ENCODE assay signal across 19 mouse cellular contexts in the genomic region with DNA sequence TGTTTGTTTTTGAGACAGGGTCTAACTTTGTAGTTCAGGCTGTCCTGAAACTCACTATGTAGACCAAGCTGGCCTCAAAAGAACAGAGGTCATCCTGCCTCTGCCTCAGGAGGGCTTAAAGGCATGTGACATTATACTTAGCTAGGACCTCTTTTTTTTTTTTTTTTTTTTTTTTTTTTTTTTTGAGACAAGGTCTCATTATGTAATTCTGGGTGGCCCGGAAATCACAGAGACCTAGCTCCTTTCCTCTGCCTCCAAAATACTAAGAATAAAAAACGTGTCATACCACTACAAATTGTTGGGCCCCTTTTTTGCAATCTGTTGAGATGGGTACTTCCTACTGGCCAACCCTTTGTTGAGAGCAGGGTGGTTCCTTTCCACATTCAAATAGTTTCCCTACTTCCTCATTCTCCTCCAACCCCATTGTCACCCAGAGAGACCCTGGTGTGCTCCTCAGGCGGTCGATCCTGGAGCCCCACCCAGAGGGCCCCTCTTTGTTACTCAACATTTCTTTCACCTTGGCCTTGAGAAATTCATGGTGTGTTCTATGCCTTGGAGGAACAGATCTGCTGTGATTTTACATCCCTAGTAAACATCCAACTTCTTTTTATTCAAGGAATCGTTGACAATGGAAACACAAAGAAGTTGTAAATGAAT. TPM values are rescaled to one million over a fixed set of nuclear protein-coding genes. Genes with fewer than 3 reads are reported as not detected.
DNase-seq lines count a peak whose midpoint lies in the region; ATAC-seq and TF ChIP-seq lines count a peak whose summit lies in the region.
"Had no signal": no experiment of that assay in that cellular context is flagged by ENCODE, and none has a peak within 500 bp of the region (broad histone marks: within the 10 kb centered on the region; RNA-seq: fewer than 3 reads in every experiment).

No protein-coding gene starts in this region.

- no peak; the same call in 1 of the 2 replicates for TF ChIP-seq RAD21 in CH12.LX (IDR thresholded peaks at IDR 0.05; ENCODE audit: low read depth, low read length)

- H3K9ac ChIP-seq in CH12.LX (ENCODE audit: insufficient read depth, low read depth), result no peak overlapping the region
- H3K9ac ChIP-seq in hindbrain, embryonic 14.5 days, result no peak overlapping the region
- H3K9ac ChIP-seq: forebrain, embryonic 15.5 days; hindbrain, embryonic 13.5 days; midbrain, embryonic 12.5 days had no signal

- TF ChIP-seq CTCF in CH12.LX (conservative IDR thresholded peaks at IDR 0.05 in 1 of 2, IDR thresholded peaks at IDR 0.05 in 1 of 2; ENCODE audit: low read depth in 2 of 2, low read length in 2 of 2) (no peak), G1E (IDR thresholded peaks at IDR 0.05; ENCODE audit: low read depth, low read length) (no peak)

- no peak for ATAC-seq in G1E (ENCODE audit: extremely low read depth, insufficient number of reproducible peaks, low FRiP score, poor library complexity, severe bottlenecking)
- ATAC-seq in granulocyte monocyte progenitor cell, adult 5-6 weeks (replicated peaks; ENCODE audit: poor library complexity, severe bottlenecking), result peak; percentile 99
- no peak for ATAC-seq in hindbrain, embryonic 14.5 days (ENCODE audit: low FRiP score)
- ATAC-seq: forebrain, embryonic 15.5 days had no signal

- H3K4me1 ChIP-seq in CH12.LX (ENCODE audit: control insufficient read depth in 1 of 2, insufficient read depth in 2 of 2), result peaks cover 12 to 56% of the 10 kb centered on the region in 2 experiments
- peaks cover 16% of the 10 kb centered on the region for H3K4me1 ChIP-seq in G1E (ENCODE audit: insufficient read depth, low read depth, low read length)
- no peaks in the 10 kb centered on the region for H3K4me1 ChIP-seq in hindbrain, embryonic 14.5 days (replicated peaks; ENCODE audit: control insufficient read depth, insufficient read depth, low read length)
- H3K4me1 ChIP-seq in embryonic facial prominence, embryonic 10.5 days, result no peaks in the 10 kb centered on the region
- H3K4me1 ChIP-seq: forebrain, embryonic 15.5 days; hindbrain, embryonic 13.5 days; midbrain, embryonic 12.5 days had no signal

- 67% methylated on average over 5 of the region's 5 CpGs for WGBS in hindbrain, embryonic 14.5 days
- WGBS in embryonic facial prominence, embryonic 10.5 days, result 80% methylated on average over 5 of the region's 5 CpGs

- TF ChIP-seq POLR2A in CH12.LX (IDR thresholded peaks at IDR 0.05; ENCODE audit: low read depth, low read length), result no peak

- no peak overlapping the region for H3K27ac ChIP-seq in CH12.LX (ENCODE audit: insufficient read depth, low read depth)
- H3K27ac ChIP-seq in hindbrain, embryonic 14.5 days, result no peak overlapping the region
- H3K27ac ChIP-seq in embryonic facial prominence, embryonic 10.5 days (replicated peaks), result no peak overlapping the region
- H3K27ac ChIP-seq: forebrain, embryonic 15.5 days; heart, adult 2 months; hindbrain, embryonic 13.5 days; kidney, postnatal 0 days; midbrain, embryonic 12.5 days had no signal

- H3K4me2 ChIP-seq in CH12.LX (ENCODE audit: insufficient read depth, low read depth, poor library complexity, severe bottlenecking), result no peak overlapping the region
- no peak overlapping the region for H3K4me2 ChIP-seq in hindbrain, embryonic 14.5 days (replicated peaks)
- H3K4me2 ChIP-seq: forebrain, embryonic 15.5 days; hindbrain, embryonic 13.5 days; midbrain, embryonic 12.5 days had no signal

- TF ChIP-seq EP300 in CH12.LX (IDR thresholded peaks at IDR 0.05; ENCODE audit: low read length), result peak; percentile 38

- no peaks in the 10 kb centered on the region for H3K36me3 ChIP-seq in CH12.LX (replicated peaks in 1 of 2; ENCODE audit: control insufficient read depth in 1 of 2, insufficient read depth in 1 of 2, low read length in 1 of 2)
- H3K36me3 ChIP-seq in G1E (replicated peaks), result peaks cover under 1% of the 10 kb centered on the region
- H3K36me3 ChIP-seq in splenic B cell, adult 2 months (ENCODE audit: control insufficient read depth, insufficient read depth, low read length, poor library complexity, severe bottlenecking), result no peaks in the 10 kb centered on the region
- H3K36me3 ChIP-seq in hindbrain, embryonic 14.5 days (replicated peaks; ENCODE audit: control insufficient read depth, insufficient read depth), result no peaks in the 10 kb centered on the region
- H3K36me3 ChIP-seq in embryonic facial prominence, embryonic 10.5 days (replicated peaks), result no peaks in the 10 kb centered on the region
- H3K36me3 ChIP-seq: forebrain, embryonic 15.5 days; hindbrain, embryonic 13.5 days; midbrain, embryonic 12.5 days had no signal

- H3K27me3 ChIP-seq in CH12.LX (replicated peaks) (no peaks in the 10 kb centered on the region), G1E (ENCODE audit: insufficient read depth, low read length) (no peaks in the 10 kb centered on the region)
- no peaks in the 10 kb centered on the region for H3K27me3 ChIP-seq in splenic B cell, adult 2 months (ENCODE audit: control insufficient read depth, insufficient read depth, low read length, poor library complexity, severe bottlenecking)
- H3K27me3 ChIP-seq in hindbrain, embryonic 14.5 days (ENCODE audit: control insufficient read depth, insufficient read depth, low read length), result no peaks in the 10 kb centered on the region
- no peaks in the 10 kb centered on the region for H3K27me3 ChIP-seq in embryonic facial prominence, embryonic 10.5 days (replicated peaks; ENCODE audit: low read depth, poor library complexity, severe bottlenecking)
- H3K27me3 ChIP-seq: forebrain, embryonic 15.5 days; hindbrain, embryonic 13.5 days; midbrain, embryonic 12.5 days had no signal

- H3K9me3 ChIP-seq in CH12.LX (replicated peaks; ENCODE audit: low read length) (no peaks in the 10 kb centered on the region), G1E (replicated peaks) (no peaks in the 10 kb centered on the region)
- no peaks in the 10 kb centered on the region for H3K9me3 ChIP-seq in hindbrain, embryonic 14.5 days (ENCODE audit: control insufficient read depth, low read length)
- H3K9me3 ChIP-seq in embryonic facial prominence, embryonic 10.5 days, result no peaks in the 10 kb centered on the region
- H3K9me3 ChIP-seq: forebrain, embryonic 15.5 days; hindbrain, embryonic 13.5 days; midbrain, embryonic 12.5 days had no signal

- dilution Hi-C loops in CH12.LX (cut with MboI; ENCODE audit: extremely low pct_ligation_motif_present, extremely low pct_unique_long_range_greater_than_20kb, low sequenced_read_pairs), result no loop called here

- H3K79me2 ChIP-seq in CH12.LX (replicated peaks; ENCODE audit: control insufficient read depth, extremely low read depth, insufficient read depth, poor library complexity, severe bottlenecking), result no peaks in the 10 kb centered on the region

- in situ Hi-C loops in CH12.LX (cut with MboI; ENCODE audit: low pct_ligation_motif_present, low pct_unique_long_range_greater_than_20kb, low sequenced_read_pairs), result loop anchor here (10.0 kb wide), 1 partner anchor 137 kb away; no protein-coding TSS in a partner anchor

- no peak overlapping the region for H3K4me3 ChIP-seq in CH12.LX (replicated peaks in 1 of 3; ENCODE audit: low read depth in 2 of 3, low read length in 2 of 3, poor library complexity in 1 of 3)
- H3K4me3 ChIP-seq in G1E (ENCODE audit: low read depth, low read length), result no peak overlapping the region
- no peak overlapping the region for H3K4me3 ChIP-seq in hindbrain, embryonic 14.5 days (replicated peaks; ENCODE audit: low read length)
- no peak overlapping the region for H3K4me3 ChIP-seq in embryonic facial prominence, embryonic 10.5 days
- H3K4me3 ChIP-seq: forebrain, embryonic 15.5 days; heart, adult 2 months; hindbrain, embryonic 13.5 days; midbrain, embryonic 12.5 days had no signal

- peak; percentile 49 for DNase-seq in CH12.LX (ENCODE audit: extremely low read depth)
- peak; percentile 21 for DNase-seq in G1E (ENCODE audit: low spot score)
- peak; percentile 34 for DNase-seq in splenic B cell, adult 2 months (ENCODE audit: low read depth, low spot score)
- DNase-seq in hindbrain, embryonic 14.5 days (ENCODE audit: low spot score), result no peak
- no peak for DNase-seq in adrenal gland, adult 2 months
- DNase-seq in embryonic facial prominence, embryonic 10.5 days (ENCODE audit: low spot score), result no peak
- DNase-seq: cerebellum, adult 11-12 months; cerebellum, postnatal 25 days; gastrocnemius, postnatal 14 days; heart, adult 2 months; kidney, adult 2 months; lung, postnatal 4 days; right cerebral cortex, postnatal 14 days; thymus, postnatal 14 days had no signal

TF ChIP-seq in CH12.LX, 34 proteins besides CTCF, POLR2A, EP300 and RAD21 (continues in another document):
- TF ChIP-seq ZMIZ1 (IDR thresholded peaks at IDR 0.05; ENCODE audit: low read depth, low read length) (no peak), ZKSCAN1 (IDR thresholded peaks at IDR 0.05; ENCODE audit: borderline replicate concordance, low read depth, low read length) (no peak), MEF2A (IDR thresholded peaks at IDR 0.05; ENCODE audit: borderline replicate concordance, low read depth, low read length) (no peak), CHD2 (IDR thresholded peaks at IDR 0.05; ENCODE audit: low read length) (no peak), BHLHE40 (IDR thresholded peaks at IDR 0.05; ENCODE audit: low read depth, low read length) (0 out of 2 replicates have a peak, but pooled peaks have one; percentile 30), MAX (IDR thresholded peaks at IDR 0.05; ENCODE audit: low read length) (no peak), KAT2A (IDR thresholded peaks at IDR 0.05; ENCODE audit: insufficient replicate concordance, low read length) (no peak), USF2 (conservative IDR thresholded peaks at IDR 0.05; ENCODE audit: low read depth, low read length) (no peak), SMC3 (IDR thresholded peaks at IDR 0.05; ENCODE audit: low read depth, low read length) (no peak), TBP (conservative IDR thresholded peaks at IDR 0.05; ENCODE audit: low read depth, low read length) (no peak), PAX5 (IDR thresholded peaks at IDR 0.05; ENCODE audit: low read length) (no peak), ZNF384 (IDR thresholded peaks at IDR 0.05; ENCODE audit: low read depth, low read length) (peak; percentile 88), MYC (IDR thresholded peaks at IDR 0.05; ENCODE audit: low read depth, low read length) (no peak)

RNA-seq across cellular contexts. Expression of a gene that starts 7.3 kb away (rescaled TPM):
- total RNA-seq in CH12.LX (2012; rRNA removed) (3.2 and 4.5 TPM in 2 replicates), CH12.LX (2014; rRNA removed) (6.1 and 7.8 TPM in 2 replicates), G1E (2014; fragmentation: Nextera tagmentation) (93.6 and 104 TPM in 2 replicates), G1E (2017) (23.4 and 29.9 TPM in 2 replicates)
- polyA plus RNA-seq in CH12.LX (2012; ENCODE audit: insufficient read length, low read depth) (10.9 and 14.2 TPM in 2 replicates), G1E (2012) (39.5 and 42.3 TPM in 2 replicates)
- total RNA-seq in granulocyte monocyte progenitor cell, adult 5-6 weeks (2014; fragmentation: Nextera tagmentation), result 37.8 and 58.5 TPM in 2 replicates
- 31.0 and 37.9 TPM in 2 replicates for total RNA-seq in granulocyte monocyte progenitor cell, adult 5-6 weeks (2017)
- 24.4 and 27.2 TPM in 2 replicates for polyA plus RNA-seq in hindbrain, embryonic 14.5 days (2014; fragmentation: Nextera tagmentation; extraction: Ambion mirVana)
- total RNA-seq in adrenal gland, adult 2 months (2021), result 10 to 100 TPM; 22.7 to 47.1 TPM
- 5.5 and 6.3 TPM in 2 replicates for polyA plus RNA-seq in adrenal gland, adult 2 months (2012; rRNA removed)
- 54.9 and 59.4 TPM in 2 replicates for polyA plus RNA-seq in embryonic facial prominence, embryonic 10.5 days (2016; fragmentation: Nextera tagmentation; extraction: Ambion mirVana)

Comparison
In these comparisons a context has a peak if more than half of its experiments do, and no peak if none do; other contexts are left out.
1. DNase-seq: peak in CH12.LX (single experiment), G1E (single experiment) and splenic B cell, adult 2 months (single experiment); none in hindbrain, embryonic 14.5 days (single experiment), adrenal gland, adult 2 months (single experiment) and embryonic facial prominence, embryonic 10.5 days (single experiment).